Mouse (Mus musculus) CH12.LX (cell line): Measurements from ENCODE around the gene Pkd1l2. TPM values are rescaled to one million over a fixed set of nuclear protein-coding genes. Genes with fewer than 3 reads are reported as not detected.

Experiments used
- DNase-seq: peaks from one replicate; pipeline ENCODE4 v3.0.0-alpha.2; 2013; ENCODE audit errors: extremely low read depth
- H3K27ac ChIP-seq: 2 replicates; pipeline ENCODE4 v1.5.1; 2012; ENCODE audit warnings: low read depth, mild to moderate bottlenecking, control low read depth, moderate library complexity; ENCODE audit not compliant: insufficient read depth
- H3K27me3 ChIP-seq: replicated peaks from 2 replicates; pipeline ENCODE3; 2012; ENCODE audit warnings: inconsistent platforms
- H3K36me3 ChIP-seq, 2 experiments: replicated peaks in 1 of 2; 2 replicates each; pipeline versions ENCODE3 to v1.6.1; 2012; ENCODE audit warnings: inconsistent platforms in 1 of 2, low read length in 1 of 2, mild to moderate bottlenecking in 1 of 2, mixed read lengths in 1 of 2, moderate library complexity in 1 of 2; ENCODE audit not compliant: control insufficient read depth in 1 of 2, insufficient read depth in 1 of 2
- H3K4me1 ChIP-seq, 2 experiments: 2 replicates each; pipeline ENCODE4 v1.6.1; 2012; ENCODE audit warnings: inconsistent platforms in 1 of 2, moderate library complexity in 1 of 2; ENCODE audit not compliant: insufficient read depth in 2 of 2, control insufficient read depth in 1 of 2
- H3K4me2 ChIP-seq: 2 replicates; pipeline ENCODE4 v1.6.1; 2012; ENCODE audit warnings: low read depth, mild to moderate bottlenecking, control low read depth; ENCODE audit not compliant: poor library complexity, insufficient read depth, severe bottlenecking
- H3K4me3 ChIP-seq, 3 experiments: fragments of 150-350 bp in 1 of 3; sonication (generic) in 1 of 3; replicated peaks in 1 of 3; 2 replicates each; pipeline versions ENCODE3 to v1.5.1; 2011 to 2012; ENCODE audit warnings: low read depth in 2 of 3, low read length in 2 of 3, mild to moderate bottlenecking in 2 of 3, moderate library complexity in 2 of 3, control low read depth in 1 of 3, improper control_type of control experiment in 1 of 3, inconsistent platforms in 1 of 3, mixed read lengths in 1 of 3; ENCODE audit not compliant: poor library complexity in 1 of 3
- H3K79me2 ChIP-seq: replicated peaks from 2 replicates; pipeline ENCODE4 v1.6.1; 2012; ENCODE audit warnings: mild to moderate bottlenecking, moderate library complexity; ENCODE audit not compliant: control insufficient read depth, poor library complexity, insufficient read depth, severe bottlenecking; ENCODE audit errors: extremely low read depth
- H3K9ac ChIP-seq: 2 replicates; pipeline ENCODE4 v1.6.1; 2012; ENCODE audit warnings: low read depth, mild to moderate bottlenecking, control low read depth, moderate library complexity; ENCODE audit not compliant: insufficient read depth
- H3K9me3 ChIP-seq: replicated peaks from 2 replicates; pipeline ENCODE3; 2012; ENCODE audit warnings: low read length, inconsistent platforms, mixed read lengths
- CHD2 ChIP-seq: IDR thresholded peaks from 2 replicates; pipeline ENCODE4 v1.6.1; 2011; ENCODE audit warnings: low read length, improper control_type of control experiment
- CTCF ChIP-seq, 2 experiments: IDR thresholded peaks in 1 of 2; conservative IDR thresholded peaks in 1 of 2; 2 replicates each; pipeline ENCODE4 v1.5.1; 2011 to 2012; ENCODE audit warnings: low read depth in 2 of 2, low read length in 2 of 2, improper control_type of control experiment in 1 of 2, inconsistent platforms in 1 of 2, mild to moderate bottlenecking in 1 of 2, moderate library complexity in 1 of 2
- E2F4 ChIP-seq: IDR thresholded peaks from 2 replicates; pipeline ENCODE4 v1.6.1; 2011; ENCODE audit warnings: low read depth, low read length, improper control_type of control experiment; ENCODE audit not compliant: insufficient replicate concordance
- MAZ ChIP-seq: IDR thresholded peaks from 2 replicates; pipeline ENCODE4 v1.6.1; 2012; ENCODE audit warnings: low read depth, mild to moderate bottlenecking, inconsistent platforms, low read length, improper control_type of control experiment, moderate library complexity
- MEF2A ChIP-seq: IDR thresholded peaks from 2 replicates; pipeline ENCODE4 v1.6.1; 2014; ENCODE audit warnings: low read depth, mild to moderate bottlenecking, inconsistent platforms, low read length, improper control_type of control experiment, borderline replicate concordance
- POLR2A ChIP-seq: IDR thresholded peaks from 2 replicates; pipeline ENCODE4 v1.6.1; 2011; ENCODE audit warnings: low read depth, mild to moderate bottlenecking, improper control_type of control experiment, low read length
- RAD21 ChIP-seq: IDR thresholded peaks from 2 replicates; pipeline ENCODE4 v1.6.1; 2011; ENCODE audit warnings: low read depth, mild to moderate bottlenecking, low read length, improper control_type of control experiment, moderate library complexity
- RCOR1 ChIP-seq: conservative IDR thresholded peaks from 2 replicates; pipeline ENCODE4 v1.6.1; 2012; ENCODE audit warnings: low read depth, mild to moderate bottlenecking, inconsistent platforms, low read length, improper control_type of control experiment
- SMC3 ChIP-seq: IDR thresholded peaks from 2 replicates; pipeline ENCODE4 v1.6.1; 2011; ENCODE audit warnings: low read depth, low read length, improper control_type of control experiment
- ZC3H11A ChIP-seq: IDR thresholded peaks from 2 replicates; pipeline ENCODE4 v1.6.1; 2012; ENCODE audit warnings: low read depth, mild to moderate bottlenecking, inconsistent platforms, low read length, improper control_type of control experiment
- ZMIZ1 ChIP-seq: IDR thresholded peaks from 2 replicates; pipeline ENCODE4 v1.6.1; 2012; ENCODE audit warnings: low read depth, mild to moderate bottlenecking, inconsistent platforms, low read length, improper control_type of control experiment
- dilution Hi-C: fragments of 300-500 bp; cut with MboI; formaldehyde crosslinking; loops from 2 replicates; pipeline ENCODE4 v1.14.3; 2020; ENCODE audit warnings: low sequenced_read_pairs; ENCODE audit not compliant: extremely low pct_unique_long_range_greater_than_20kb, extremely low pct_ligation_motif_present
- in situ Hi-C: fragments of 300-500 bp; cut with MboI; formaldehyde crosslinking; loops from 3 replicates; pipeline ENCODE4 v1.14.3; 2019; ENCODE audit warnings: low sequenced_read_pairs, low pct_ligation_motif_present, low pct_unique_long_range_greater_than_20kb, mixed read lengths
- polyA plus RNA-seq: library from polyadenylated mRNA; unstranded; fragments of >175 nt; gene quantifications from 2 replicates; pipeline ENCODE4 v1.2.1, GENCODE M21; 2012; ENCODE audit warnings: low read depth; ENCODE audit not compliant: insufficient read length
- total RNA-seq, 2 experiments: library from RNA; depleted of rRNA; stranded (reverse); fragments of 300-350 nt in 1 of 2; fragments of >200 nt in 1 of 2; gene quantifications; 2 replicates each; pipeline ENCODE4 v1.2.3; 2012 to 2014

Gene Pkd1l2
- total and polyA plus RNA-seq, 3 experiments: 0.06 TPM; not detected in 2

- Histone ChIP-seq H3K4me1 (peaks cover 0 to 5% of the 10 kb centered on the region in 2 experiments; a peak in 1 of 4 replicates), H3K9ac (no peak overlapping the region), H3K27ac (no peak overlapping the region), H3K79me2 (no peaks in the 10 kb centered on the region), H3K27me3 (peaks cover 35% of the 10 kb centered on the region), H3K36me3 (no peaks in the 10 kb centered on the region), H3K9me3 (no peaks in the 10 kb centered on the region), H3K4me3 (no peak overlapping the region), H3K4me2 (no peak overlapping the region)
- dilution Hi-C loops (no loop called here), in situ Hi-C loops (no loop called here)
- TF ChIP-seq POLR2A: no peak
- no peak for DNase-seq
Measured at GRCm38 (mm10) chr8:117074350-117075182, 7.7 kb downstream of the Pkd1l2 start.

DNA sequence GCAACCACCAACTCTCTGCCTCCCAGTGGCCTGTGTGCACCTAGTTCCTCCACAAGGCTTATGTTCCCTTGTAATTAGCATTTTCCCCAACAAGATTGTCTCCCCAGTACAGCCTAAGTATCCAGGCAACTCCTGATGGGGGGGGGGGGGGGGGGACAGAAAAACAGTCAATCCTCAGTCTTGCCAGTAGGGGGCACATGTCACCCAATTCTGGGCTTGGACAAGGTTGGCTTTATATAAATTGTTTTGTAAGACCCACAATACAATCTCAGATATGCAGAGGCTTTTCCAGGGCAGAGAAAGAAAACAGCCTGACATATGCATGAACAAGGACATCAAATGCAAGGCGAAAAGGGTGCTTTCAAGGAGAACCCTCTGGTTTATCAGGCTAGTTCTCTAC lies 12.5 kb downstream of the Pkd1l2 start:
- no peak for TF ChIP-seq CHD2
- peak; percentile 46 for TF ChIP-seq SMC3
- peak; percentile 49 to 67 for TF ChIP-seq CTCF (conservative IDR thresholded peaks at IDR 0.05 in 1 of 2, IDR thresholded peaks at IDR 0.05 in 1 of 2; ENCODE audit: low read depth in 2 of 2, low read length in 2 of 2)
- peak; percentile 63 for TF ChIP-seq RAD21
- 0 out of 2 replicates have a peak, but pooled peaks have one; percentile 49 for TF ChIP-seq MAZ
- TF ChIP-seq, all 38 proteins: peak for 4
- no peak overlapping the region for H3K27ac ChIP-seq

DNA sequence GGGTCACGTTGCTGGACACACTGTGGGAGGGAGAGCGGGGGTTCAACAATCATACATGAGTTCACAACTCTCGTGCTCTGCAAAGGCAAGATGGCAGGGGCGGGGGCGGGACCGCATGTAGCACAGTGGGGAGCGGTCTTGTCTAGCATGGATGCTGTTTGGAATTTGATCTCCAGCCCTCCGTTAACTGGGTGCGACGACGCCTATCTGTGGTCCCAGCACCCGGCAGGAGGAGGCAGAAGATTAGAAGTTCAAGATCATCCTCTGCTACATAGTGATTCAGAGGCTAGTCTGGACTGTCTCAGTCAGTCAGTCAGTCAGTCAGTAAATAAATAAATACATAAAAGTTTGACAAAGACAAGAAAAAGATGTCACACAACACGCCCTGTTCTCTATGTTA lies 14.0 kb downstream of the Pkd1l2 start:
- H3K4me3 ChIP-seq: no peak overlapping the region
- dilution Hi-C loops: no loop called here
- in situ Hi-C loops: no loop called here

More for the DNA sequence above, 12.5 kb downstream of the Pkd1l2 start:
- peak; percentile 23 for DNase-seq
- H3K36me3 ChIP-seq: no peaks in the 10 kb centered on the region
- in situ Hi-C loops (no loop called here), dilution Hi-C loops (no loop called here)
- H3K9ac ChIP-seq: no peak overlapping the region
- no peak overlapping the region for H3K4me3 ChIP-seq
- H3K4me1 ChIP-seq: peaks cover 0 to 8% of the 10 kb centered on the region in 2 experiments; a peak in 1 of 4 replicates
- peaks cover 19% of the 10 kb centered on the region for H3K27me3 ChIP-seq
- no peak overlapping the region for H3K4me2 ChIP-seq
- H3K9me3 ChIP-seq: no peaks in the 10 kb centered on the region
- H3K79me2 ChIP-seq: no peaks in the 10 kb centered on the region

More for the DNA sequence above, 14.0 kb downstream of the Pkd1l2 start:
- TF ChIP-seq ZC3H11A: no peak
- TF ChIP-seq CHD2: no peak
- no peak for TF ChIP-seq RCOR1
- no peak for TF ChIP-seq ZMIZ1
- TF ChIP-seq E2F4: no peak
- TF ChIP-seq MEF2A: no peak
- Histone ChIP-seq H3K79me2 (no peaks in the 10 kb centered on the region), H3K4me2 (no peak overlapping the region), H3K9ac (no peak overlapping the region), H3K4me1 (peaks cover 0 to 8% of the 10 kb centered on the region in 2 experiments; a peak in 1 of 4 replicates), H3K27me3 (peaks cover 24% of the 10 kb centered on the region), H3K27ac (no peak overlapping the region), H3K36me3 (no peaks in the 10 kb centered on the region), H3K9me3 (no peaks in the 10 kb centered on the region)
- DNase-seq: no peak
